Mouse (Mus musculus) stomach, postnatal 0 days (tissue): ENCODE measurements at regions not wholly inside any gene's neighbourhood (a gene's known extent, or its start where the extent isn't known, plus 50 kb on each side); places are given as distances from the start of the nearest gene placed in this dataset.

ENCODE experiments used
- CTCF ChIP-seq: IDR thresholded peaks from 2 replicates; pipeline ENCODE4 v1.5.1; 2016; ENCODE audit warnings: antibody characterized with exemption, low read depth, mild to moderate bottlenecking, moderate library complexity
- EP300 ChIP-seq: optimal IDR thresholded peaks from 2 replicates; pipeline ENCODE3; 2016; ENCODE audit warnings: antibody characterized with exemption

DNA sequence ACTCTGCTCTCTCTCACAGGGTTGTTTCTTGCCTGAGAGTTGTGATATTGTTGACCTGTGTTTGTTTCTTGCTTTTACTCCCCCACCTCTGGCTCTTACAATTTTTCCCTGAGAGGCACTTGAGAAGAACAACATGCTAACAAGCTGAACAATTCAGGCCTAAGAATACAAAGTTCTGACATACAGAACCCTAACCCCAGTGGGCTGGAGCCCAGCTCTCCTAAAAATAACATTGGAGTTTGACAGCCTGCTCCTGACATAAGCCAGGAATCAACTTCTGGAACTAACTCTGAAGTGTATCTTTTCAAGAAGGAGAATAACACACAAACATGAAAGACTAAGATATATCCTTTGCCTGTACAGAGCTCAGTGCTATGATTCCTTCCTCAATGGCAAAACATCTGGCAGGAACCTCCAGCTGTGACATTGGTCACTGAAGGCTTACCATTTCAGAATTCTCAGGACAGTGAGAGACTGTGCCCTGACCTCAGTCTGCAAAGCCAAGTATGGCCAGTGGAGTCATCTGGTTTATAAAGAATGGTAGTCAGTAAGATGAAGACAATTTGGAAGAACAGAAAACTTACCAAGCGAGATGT, 347.3 kb upstream of the Arrdc3 start:
- TF ChIP-seq CTCF (no peak), EP300 (no peak)
